Mouse (Mus musculus) heart, postnatal 0 days (tissue): Measurements from ENCODE around the gene B3gnt2.

Experiments
- CTCF ChIP-seq: IDR thresholded peaks from 2 replicates; pipeline ENCODE4 v1.5.1; 2016; ENCODE audit warnings: antibody characterized with exemption, control low read depth, low read depth
- EP300 ChIP-seq: IDR thresholded peaks from 2 replicates; pipeline ENCODE4 v1.6.1; 2016; ENCODE audit warnings: antibody characterized with exemption, low read depth

GRCm38 (mm10) chr11:22779821-22780551 lies 80.8 kb downstream of the B3gnt2 start:
- TF ChIP-seq CTCF, result no peak
- no peak for TF ChIP-seq EP300
